Mouse (Mus musculus) kidney, embryonic 14.5 days (tissue): ENCODE data around the gene Nck2. TPM values are rescaled to one million over a fixed set of nuclear protein-coding genes. Genes with fewer than 3 reads are reported as not detected.

ENCODE experiments used
- ATAC-seq: fragments of 200-750 bp; cut with Nextera tagmentation; 2 replicates; pipeline ENCODE4 v1.8.0; 2017; ENCODE audit warnings: moderate number of reproducible peaks, mild to moderate bottlenecking, moderate TSS enrichment, moderate library complexity; ENCODE audit not compliant: low FRiP score, low TSS enrichment
- H3K27ac ChIP-seq: fragments of 300-500 bp; sonication (generic); 2 replicates; pipeline ENCODE4 v1.5.1; 2014; ENCODE audit warnings: low read depth, mild to moderate bottlenecking, low read length, moderate library complexity, mixed read lengths
- H3K27me3 ChIP-seq: fragments of 300-500 bp; sonication (generic); 2 replicates; pipeline ENCODE4 v1.6.1; 2014; ENCODE audit warnings: mild to moderate bottlenecking, low read length; ENCODE audit not compliant: control insufficient read depth, insufficient read depth
- H3K36me3 ChIP-seq: fragments of 300-500 bp; sonication (generic); 2 replicates; pipeline ENCODE4 v1.6.1; 2014; ENCODE audit warnings: low read length, mixed read lengths; ENCODE audit not compliant: control insufficient read depth, insufficient read depth
- H3K4me1 ChIP-seq: fragments of 300-500 bp; sonication (generic); 2 replicates; pipeline ENCODE4 v1.6.1; 2014; ENCODE audit warnings: low read length, mixed read lengths; ENCODE audit not compliant: control insufficient read depth, insufficient read depth
- H3K4me2 ChIP-seq: fragments of 300-500 bp; sonication (generic); replicated peaks from 2 replicates; pipeline ENCODE4 v1.6.1; 2014; ENCODE audit warnings: low read depth, mild to moderate bottlenecking, low read length
- H3K4me3 ChIP-seq: fragments of 300-500 bp; sonication (generic); 2 replicates; pipeline ENCODE4 v1.5.1; 2014; ENCODE audit warnings: mild to moderate bottlenecking, low read length
- H3K9ac ChIP-seq: fragments of 300-500 bp; sonication (generic); 2 replicates; pipeline ENCODE4 v1.6.1; 2014; ENCODE audit warnings: low read depth, mild to moderate bottlenecking, low read length, moderate library complexity
- H3K9me3 ChIP-seq: fragments of 300-500 bp; sonication (generic); 2 replicates; pipeline ENCODE4 v1.6.1; 2016; ENCODE audit warnings: low read length; ENCODE audit not compliant: control insufficient read depth
- WGBS: fragments of 180-500 bp; shearing (Covaris S2); extraction: QIAGEN DNeasy Blood & Tissue Kit; methylation state at CpG from one replicate; pipeline ENCODE4 v1.1.7; 2014; 5-methylcytosine and 5-hydroxymethylcytosine counted together
- polyA plus RNA-seq: library from polyadenylated mRNA; unstranded; fragments of >200 nt; fragmentation: Nextera tagmentation; extraction: Ambion mirVana; gene quantifications from 2 replicates; pipeline ENCODE4 v1.2.1, GENCODE M21; 2014

Gene Nck2
- polyA plus RNA-seq, 1 experiment from 2014 or later = 54.0 TPM

- 54% methylated on average over 6 of the region's 6 CpGs for WGBS
- no peaks in the 10 kb centered on the region for H3K36me3 ChIP-seq
- H3K27ac ChIP-seq = no peak overlapping the region
- no peaks in the 10 kb centered on the region for H3K27me3 ChIP-seq
- H3K9me3 ChIP-seq = no peaks in the 10 kb centered on the region
- ATAC-seq = no peak
- no peak overlapping the region for H3K4me2 ChIP-seq
- no peak overlapping the region for H3K4me3 ChIP-seq
- no peak overlapping the region for H3K9ac ChIP-seq
- 0 out of 2 replicates have a peak, but pooled peaks cover 3% of the 10 kb centered on the region for H3K4me1 ChIP-seq
Measured at GRCm38 (mm10) chr1:43426993-43427535, 17.3 kb upstream of the Nck2 start.

DNA sequence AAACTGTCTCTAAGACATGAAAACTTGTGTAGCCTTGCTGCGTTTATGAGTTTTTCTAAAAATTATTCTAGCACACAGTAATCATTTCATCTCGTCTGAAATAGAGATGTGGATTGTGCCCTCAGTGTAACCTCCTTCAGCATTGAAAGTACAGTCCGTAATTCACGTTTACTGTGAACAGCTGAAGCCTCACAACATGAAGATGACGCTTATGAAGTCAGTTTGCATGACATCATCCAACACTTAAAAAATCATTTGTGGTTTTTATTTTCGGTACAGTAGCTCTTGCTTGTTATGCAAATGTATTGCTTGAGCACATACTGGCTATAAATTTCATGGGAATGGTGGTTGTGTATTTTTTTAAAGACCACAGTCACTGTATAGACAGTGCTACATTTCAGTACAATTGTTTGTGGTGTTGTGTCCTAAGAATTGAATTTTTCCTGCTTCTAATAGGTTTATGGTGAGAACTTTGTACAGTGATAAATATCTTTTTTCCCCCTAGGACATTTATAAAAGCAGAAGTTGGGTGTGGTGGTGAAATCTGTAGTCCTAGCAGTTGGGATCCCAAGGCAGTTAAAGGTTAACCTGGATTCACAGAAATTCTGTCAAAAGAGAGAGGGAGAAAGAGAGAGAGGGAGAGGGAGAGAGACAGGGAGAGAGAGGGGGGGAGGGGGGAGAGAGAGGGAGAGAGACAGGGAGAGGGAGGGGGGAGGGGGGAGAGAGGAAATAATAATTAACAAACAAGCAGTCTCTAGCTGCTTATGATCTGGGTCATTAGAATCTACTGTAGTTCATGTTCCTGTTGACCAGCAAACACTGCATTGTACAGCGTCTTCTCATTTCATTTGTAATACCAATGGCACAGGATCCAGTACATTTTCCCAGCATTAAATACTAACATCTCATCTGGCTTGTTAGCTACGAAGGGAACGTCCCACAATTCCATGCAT lies 14.2 kb upstream of the Nck2 start:
- H3K27ac ChIP-seq = no peak overlapping the region
- WGBS = 63% methylated on average over 9 of the region's 9 CpGs
- H3K4me3 ChIP-seq = no peak overlapping the region
- no peaks in the 10 kb centered on the region for H3K36me3 ChIP-seq
- H3K4me2 ChIP-seq = no peak overlapping the region
- no peak overlapping the region for H3K9ac ChIP-seq
- no peaks in the 10 kb centered on the region for H3K4me1 ChIP-seq
- no peak for ATAC-seq
- no peaks in the 10 kb centered on the region for H3K9me3 ChIP-seq
- H3K27me3 ChIP-seq = no peaks in the 10 kb centered on the region

DNA sequence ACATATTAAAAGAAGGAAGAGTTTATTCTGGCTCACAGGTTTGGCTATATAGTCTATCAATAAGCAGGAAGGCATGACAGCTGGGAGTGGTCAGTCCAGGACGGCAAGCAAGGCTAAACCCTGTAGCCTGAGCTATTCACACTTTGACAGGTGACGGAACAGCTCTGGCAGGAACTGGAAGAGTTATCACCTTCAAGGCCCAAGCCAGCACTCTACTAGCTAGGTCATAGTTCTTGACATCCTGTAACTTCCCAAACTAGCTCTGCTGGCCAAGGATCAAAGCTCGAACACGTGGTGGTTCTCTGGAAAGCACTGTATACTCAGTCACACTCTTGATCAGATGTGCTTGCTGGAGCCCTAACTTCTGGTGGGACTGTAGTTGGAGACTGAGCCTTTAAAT lies 10.5 kb upstream of the Nck2 start:
- peak; percentile 62 for ATAC-seq
- Histone ChIP-seq H3K9ac (no peak overlapping the region), H3K27me3 (no peaks in the 10 kb centered on the region), H3K36me3 (no peaks in the 10 kb centered on the region), H3K4me1 (no peaks in the 10 kb centered on the region), H3K9me3 (no peaks in the 10 kb centered on the region), H3K4me3 (no peak overlapping the region), H3K27ac (no peak overlapping the region), H3K4me2 (no peak overlapping the region)
- 44% methylated on average over 4 of the region's 4 CpGs for WGBS

DNA sequence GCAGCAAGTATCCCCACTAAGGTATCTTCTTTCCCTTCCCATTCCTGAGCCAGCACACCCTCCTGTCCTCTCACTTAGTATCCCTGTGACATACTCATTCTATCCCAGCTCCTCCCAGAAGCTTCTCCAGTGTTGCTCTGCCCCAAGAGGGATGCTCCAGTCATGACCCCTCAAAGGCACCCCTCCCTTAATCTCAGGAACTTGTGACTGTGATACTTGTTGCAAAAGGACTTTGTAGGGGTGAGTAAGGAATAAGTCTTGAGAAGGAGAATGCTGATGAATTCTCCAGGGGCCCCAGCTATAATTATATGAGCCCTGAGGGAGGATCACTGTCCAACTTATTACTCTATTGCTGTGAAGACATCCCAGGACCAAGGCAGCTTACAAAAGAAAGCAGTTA lies 7.8 kb upstream of the Nck2 start:
- Histone ChIP-seq H3K27me3 (no peaks in the 10 kb centered on the region), H3K4me1 (no peaks in the 10 kb centered on the region), H3K4me2 (no peak overlapping the region), H3K36me3 (no peaks in the 10 kb centered on the region), H3K9ac (no peak overlapping the region), H3K9me3 (no peaks in the 10 kb centered on the region), H3K27ac (no peak overlapping the region), H3K4me3 (no peak overlapping the region)
- ATAC-seq = no peak

DNA sequence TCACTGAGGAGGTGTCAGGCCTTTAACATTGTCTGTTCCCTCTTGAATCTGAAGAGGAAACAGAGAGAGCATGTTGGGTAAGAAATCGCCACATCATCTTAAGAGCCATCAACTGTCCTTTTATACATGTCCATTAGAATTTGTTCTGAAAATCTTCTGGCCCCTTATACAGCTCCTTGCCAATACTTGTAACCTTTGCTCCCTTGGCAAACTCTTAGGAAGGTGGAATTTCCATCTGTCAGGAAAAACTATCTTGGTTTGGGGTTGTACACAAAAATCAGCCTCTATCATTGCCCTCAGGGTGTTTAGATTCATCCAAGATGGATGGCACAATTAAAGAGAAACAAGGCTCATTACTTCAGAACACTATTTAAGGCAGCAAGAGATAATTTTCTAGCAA lies 5.1 kb upstream of the Nck2 start:
- 83% methylated on average over 1 of the region's 1 CpGs for WGBS
- no peaks in the 10 kb centered on the region for H3K36me3 ChIP-seq
- no peak overlapping the region for H3K27ac ChIP-seq
- H3K9me3 ChIP-seq = no peaks in the 10 kb centered on the region
- no peaks in the 10 kb centered on the region for H3K27me3 ChIP-seq
- H3K4me3 ChIP-seq = no peak overlapping the region
- H3K4me1 ChIP-seq = 0 out of 2 replicates have a peak, but pooled peaks cover 2% of the 10 kb centered on the region
- ATAC-seq = no peak
- H3K4me2 ChIP-seq = no peak overlapping the region
- no peak overlapping the region for H3K9ac ChIP-seq

DNA sequence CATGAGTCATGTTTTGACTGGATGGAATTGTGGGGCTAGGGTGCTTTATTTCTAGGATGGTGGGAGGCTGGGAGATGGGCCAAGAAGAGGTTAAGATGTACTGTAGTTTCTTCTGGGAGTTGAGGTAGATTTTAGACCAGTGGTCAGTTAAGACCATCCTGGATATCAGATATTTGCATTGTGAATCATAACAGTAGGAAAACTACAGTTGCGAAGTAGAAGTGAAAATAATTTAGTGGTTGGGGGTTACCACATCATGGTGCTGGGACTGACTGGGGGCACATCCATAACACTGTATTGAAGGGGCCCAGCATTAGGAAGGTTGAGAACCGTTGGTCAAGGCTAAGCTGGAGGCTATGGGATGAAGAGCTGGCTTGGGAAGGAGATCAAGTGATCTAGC lies 1.8 kb upstream of the Nck2 start:
- Histone ChIP-seq H3K36me3 (no peaks in the 10 kb centered on the region), H3K27ac (no peak overlapping the region), H3K4me2 (no peak overlapping the region), H3K27me3 (no peaks in the 10 kb centered on the region), H3K4me1 (peaks cover 17% of the 10 kb centered on the region), H3K4me3 (no peak overlapping the region), H3K9me3 (no peaks in the 10 kb centered on the region), H3K9ac (no peak overlapping the region)
- no peak for ATAC-seq
- WGBS = 96% methylated on average over 2 of the region's 2 CpGs

- Histone ChIP-seq H3K27ac (peak overlapping the region; percentile 96), H3K9ac (peak overlapping the region; percentile 97), H3K27me3 (no peaks in the 10 kb centered on the region), H3K9me3 (no peaks in the 10 kb centered on the region), H3K4me2 (peak overlapping the region; percentile 81), H3K4me3 (peak overlapping the region; percentile 97), H3K36me3 (no peaks in the 10 kb centered on the region), H3K4me1 (peaks cover 32% of the 10 kb centered on the region)
- WGBS = under 1% methylated on average over 76 of the region's 86 CpGs
- peak; percentile 94 for ATAC-seq
Measured at GRCm38 (mm10) chr1:43445170-43446088, 1.1 kb downstream of the Nck2 start.

- Histone ChIP-seq H3K4me2 (peak overlapping the region; percentile 81), H3K4me3 (peak overlapping the region; percentile 97), H3K27me3 (no peaks in the 10 kb centered on the region), H3K27ac (peak overlapping the region; percentile 96), H3K9ac (peak overlapping the region; percentile 97), H3K36me3 (no peaks in the 10 kb centered on the region), H3K4me1 (peaks cover 32% of the 10 kb centered on the region), H3K9me3 (no peaks in the 10 kb centered on the region)
- peak; percentile 70 for ATAC-seq
- under 1% methylated on average over 36 of the region's 44 CpGs for WGBS
Measured at GRCm38 (mm10) chr1:43446089-43446533, 1.7 kb downstream of the Nck2 start.
